Mouse (Mus musculus) heart, adult 2 months (tissue): Measurements from ENCODE around the gene Pdss2. TPM values are rescaled to one million over a fixed set of nuclear protein-coding genes. Genes with fewer than 3 reads are reported as not detected.
A peak's percentile ranks its signal among the peaks of the same experiment; 100 is the strongest.

Source experiments
- DNase-seq, 2 experiments: peaks; one replicate each; pipeline ENCODE4 v3.0.0; 2021
- H3K27ac ChIP-seq: fragments of 200-600 bp; 2 replicates; pipeline ENCODE4 v1.8.1; 2022
- H3K27me3 ChIP-seq: fragments of 200-500 bp; 2 replicates; pipeline ENCODE4 v1.6.1; 2012; ENCODE audit warnings: mild to moderate bottlenecking, low read length, inconsistent platforms, mixed read lengths; ENCODE audit not compliant: control insufficient read depth, insufficient read depth
- H3K36me3 ChIP-seq: fragments of 200-500 bp; 2 replicates; pipeline ENCODE4 v1.6.1; 2012; ENCODE audit warnings: low read length, inconsistent platforms; ENCODE audit not compliant: control insufficient read depth, insufficient read depth
- H3K4me1 ChIP-seq: fragments of 200-500 bp; 2 replicates; pipeline ENCODE4 v1.6.1; 2011; ENCODE audit warnings: low read length; ENCODE audit not compliant: control insufficient read depth, insufficient read depth
- H3K4me3 ChIP-seq: fragments of 200-600 bp; 2 replicates; pipeline ENCODE4 v1.8.1; 2022
- H3K79me2 ChIP-seq: fragments of 200-500 bp; replicated peaks from 2 replicates; pipeline ENCODE4 v1.6.1; 2012; ENCODE audit warnings: mild to moderate bottlenecking, inconsistent platforms, low read length, moderate library complexity, mixed read lengths; ENCODE audit not compliant: control insufficient read depth, insufficient read depth
- H3K9ac ChIP-seq: fragments of 200-500 bp; 2 replicates; pipeline ENCODE4 v1.6.1; 2012; ENCODE audit warnings: low read depth, mild to moderate bottlenecking, control low read depth, inconsistent platforms, low read length, mixed read lengths
- CTCF ChIP-seq: fragments of 200-600 bp; IDR thresholded peaks from 2 replicates; pipeline ENCODE4 v1.8.1; 2022; ENCODE audit warnings: antibody characterized with exemption, mild to moderate bottlenecking, moderate library complexity
- EP300 ChIP-seq: fragments of 200-500 bp; IDR thresholded peaks from 2 replicates; pipeline ENCODE4 v1.6.1; 2011; ENCODE audit warnings: low read depth, low read length, control low read depth; ENCODE audit not compliant: insufficient read depth
- POLR2A ChIP-seq: fragments of 200-500 bp; IDR thresholded peaks from 2 replicates; pipeline ENCODE4 v1.6.1; 2011; ENCODE audit warnings: mild to moderate bottlenecking, low read depth, low read length, control low read depth; ENCODE audit not compliant: insufficient read depth
- WGBS: fragments of 180-500 bp; shearing (Covaris S2); methylation state at CpG from one replicate; pipeline ENCODE4 v1.1.7; 2018; 5-methylcytosine and 5-hydroxymethylcytosine counted together
- intact Hi-C: fragments of 180-260 bp; cut with DNase I; formaldehyde crosslinking; loops from one replicate; pipeline ENCODE4 v1.15.1; 2025
- polyA plus RNA-seq: library from polyadenylated mRNA; depleted of rRNA; stranded (reverse); fragments of >200 nt; gene quantifications from 2 replicates; pipeline ENCODE4 v1.2.3, GENCODE M21; 2012
- total RNA-seq, 2 experiments: library from RNA; stranded (reverse); gene quantifications; 2 replicates each; pipeline ENCODE4 v1.2.3; 2021

The Pdss2 gene
- total and polyA plus RNA-seq, 3 experiments: 16.6 to 33.7 (median 31.1) TPM

- intact Hi-C loops: no loop called here
- Histone ChIP-seq H3K27ac (peak overlapping the region; percentile 77), H3K79me2 (no peaks in the 10 kb centered on the region), H3K36me3 (no peaks in the 10 kb centered on the region), H3K27me3 (no peaks in the 10 kb centered on the region), H3K4me3 (no peak overlapping the region), H3K4me1 (no peaks in the 10 kb centered on the region), H3K9ac (peak overlapping the region; percentile 6; the same call in 1 of the 2 replicates)
- 52% methylated on average over 3 of the region's 3 CpGs for WGBS
- peak; percentile 35 to 63 for DNase-seq
- TF ChIP-seq CTCF (no peak), EP300 (0 out of 2 replicates have a peak, but pooled peaks have one; percentile 38), POLR2A (no peak)
Observed at GRCm38 (mm10) chr10:43454671-43455070, 233.4 kb downstream of the Pdss2 start.

DNA sequence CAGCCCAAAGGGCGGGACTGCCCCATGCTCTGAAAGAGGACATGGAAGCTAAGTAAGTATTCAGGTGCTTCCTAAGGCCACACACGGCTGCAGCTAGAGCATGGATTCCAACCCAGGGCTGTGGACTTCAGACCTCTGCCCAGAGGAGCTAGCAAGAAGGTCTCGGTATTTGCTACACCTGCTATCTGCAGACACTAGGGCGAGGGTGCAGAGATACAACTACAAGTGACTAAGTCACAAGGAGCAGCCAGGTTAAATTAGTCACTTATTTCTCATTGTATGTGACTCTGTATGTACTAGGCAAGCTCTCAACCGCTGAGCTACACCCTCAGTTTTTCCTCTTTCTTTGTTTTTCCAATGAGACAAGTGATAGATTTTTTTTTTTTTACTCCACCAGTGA lies 241.5 kb downstream of the Pdss2 start:
- DNase-seq: no peak
- Histone ChIP-seq H3K27ac (no peak overlapping the region), H3K4me1 (no peaks in the 10 kb centered on the region), H3K4me3 (no peak overlapping the region), H3K36me3 (no peaks in the 10 kb centered on the region), H3K9ac (no peak overlapping the region), H3K27me3 (no peaks in the 10 kb centered on the region), H3K79me2 (no peaks in the 10 kb centered on the region)
- TF ChIP-seq EP300: no peak
- no peak for TF ChIP-seq CTCF
- TF ChIP-seq POLR2A: no peak
- WGBS: 68% methylated on average over 5 of the region's 5 CpGs
- intact Hi-C loops: no loop called here

GRCm38 (mm10) chr10:43463227-43463626 lies 241.9 kb downstream of the Pdss2 start:
- DNase-seq: no peak
- no peak overlapping the region for H3K4me3 ChIP-seq
- no peak overlapping the region for H3K27ac ChIP-seq
- H3K9ac ChIP-seq: no peak overlapping the region
- intact Hi-C loops: no loop called here
- H3K36me3 ChIP-seq: no peaks in the 10 kb centered on the region
- H3K27me3 ChIP-seq: no peaks in the 10 kb centered on the region
- no peaks in the 10 kb centered on the region for H3K4me1 ChIP-seq
- WGBS: 68% methylated on average over 3 of the region's 3 CpGs
- TF ChIP-seq EP300 (no peak), CTCF (no peak), POLR2A (no peak)
- H3K79me2 ChIP-seq: no peaks in the 10 kb centered on the region

GRCm38 (mm10) chr10:43466223-43466622 lies 244.9 kb downstream of the Pdss2 start:
- Histone ChIP-seq H3K4me1 (no peaks in the 10 kb centered on the region), H3K36me3 (no peaks in the 10 kb centered on the region), H3K79me2 (no peaks in the 10 kb centered on the region), H3K27ac (no peak overlapping the region), H3K9ac (no peak overlapping the region), H3K4me3 (no peak overlapping the region), H3K27me3 (no peaks in the 10 kb centered on the region)
- TF ChIP-seq EP300: no peak
- no peak for TF ChIP-seq CTCF
- no peak for TF ChIP-seq POLR2A
- intact Hi-C loops: no loop called here
- WGBS: 82% methylated on average over 2 of the region's 2 CpGs
- DNase-seq: no peak

GRCm38 (mm10) chr10:43467659-43468058 lies 246.4 kb downstream of the Pdss2 start:
- H3K4me1 ChIP-seq: no peaks in the 10 kb centered on the region
- no peaks in the 10 kb centered on the region for H3K27me3 ChIP-seq
- H3K9ac ChIP-seq: no peak overlapping the region
- intact Hi-C loops: no loop called here
- no peaks in the 10 kb centered on the region for H3K36me3 ChIP-seq
- H3K79me2 ChIP-seq: no peaks in the 10 kb centered on the region
- no peak overlapping the region for H3K27ac ChIP-seq
- no peak overlapping the region for H3K4me3 ChIP-seq
- no peak for TF ChIP-seq CTCF
- no peak for TF ChIP-seq POLR2A
- no peak for TF ChIP-seq EP300
- WGBS: 31% methylated on average over 13 of the region's 13 CpGs
- DNase-seq: no peak

- Histone ChIP-seq H3K27ac (no peak overlapping the region), H3K27me3 (no peaks in the 10 kb centered on the region), H3K4me3 (no peak overlapping the region), H3K36me3 (no peaks in the 10 kb centered on the region), H3K79me2 (no peaks in the 10 kb centered on the region), H3K4me1 (no peaks in the 10 kb centered on the region), H3K9ac (no peak overlapping the region)
- TF ChIP-seq POLR2A: no peak
- TF ChIP-seq EP300: no peak
- no peak for TF ChIP-seq CTCF
- intact Hi-C loops: no loop called here
- no peak for DNase-seq
- WGBS: 91% methylated on average over 6 of the region's 6 CpGs
Observed at GRCm38 (mm10) chr10:43468293-43468692, 247.0 kb downstream of the Pdss2 start.
